Mouse (Mus musculus) stomach, postnatal 0 days (tissue): ENCODE measurements around the gene Igfbp1. TPM values are rescaled to one million over a fixed set of nuclear protein-coding genes. Genes with fewer than 3 reads are reported as not detected.

Experiments used
- ATAC-seq: fragments of 200-750 bp; cut with Nextera tagmentation; 2 replicates; pipeline ENCODE4 v1.8.0; 2017; ENCODE audit not compliant: low FRiP score, low TSS enrichment
- DNase-seq: peaks from one replicate; pipeline ENCODE4 v3.0.0-alpha.2; 2016; ENCODE audit warnings: low spot score
- H3K27ac ChIP-seq: fragments of 300-500 bp; sonication (generic); replicated peaks from 2 replicates; pipeline ENCODE4 v1.5.1; 2014; ENCODE audit warnings: mild to moderate bottlenecking, control low read depth
- H3K27me3 ChIP-seq: fragments of 300-500 bp; sonication (generic); 2 replicates; pipeline ENCODE4 v1.6.1; 2014; ENCODE audit warnings: low read length; ENCODE audit not compliant: control insufficient read depth, insufficient read depth
- H3K36me3 ChIP-seq: fragments of 300-500 bp; sonication (generic); 2 replicates; pipeline ENCODE4 v1.6.1; 2014; ENCODE audit warnings: low read length, mixed read lengths; ENCODE audit not compliant: control insufficient read depth, insufficient read depth
- H3K4me1 ChIP-seq: fragments of 300-500 bp; sonication (generic); replicated peaks from 2 replicates; pipeline ENCODE4 v1.6.1; 2014; ENCODE audit warnings: antibody characterized with exemption; ENCODE audit not compliant: control insufficient read depth, insufficient read depth
- H3K4me2 ChIP-seq: fragments of 300-500 bp; sonication (generic); replicated peaks from 2 replicates; pipeline ENCODE4 v1.6.1; 2014; ENCODE audit warnings: low read depth, mild to moderate bottlenecking, control low read depth, moderate library complexity
- H3K4me3 ChIP-seq: fragments of 300-500 bp; sonication (generic); 2 replicates; pipeline ENCODE4 v1.5.1; 2014; ENCODE audit warnings: low read depth, low read length, control low read depth
- H3K9ac ChIP-seq: fragments of 300-500 bp; sonication (generic); 2 replicates; pipeline ENCODE4 v1.6.1; 2014; ENCODE audit warnings: mild to moderate bottlenecking, low read length, control low read depth, mixed read lengths
- H3K9me3 ChIP-seq: fragments of 300-500 bp; sonication (generic); 2 replicates; pipeline ENCODE4 v1.6.1; 2016; ENCODE audit warnings: low read length; ENCODE audit not compliant: control insufficient read depth
- CTCF ChIP-seq: IDR thresholded peaks from 2 replicates; pipeline ENCODE4 v1.5.1; 2016; ENCODE audit warnings: antibody characterized with exemption, low read depth, mild to moderate bottlenecking, moderate library complexity
- EP300 ChIP-seq: optimal IDR thresholded peaks from 2 replicates; pipeline ENCODE3; 2016; ENCODE audit warnings: antibody characterized with exemption
- WGBS: fragments of 180-500 bp; shearing (Covaris S2); extraction: QIAGEN DNeasy Blood & Tissue Kit; methylation state at CpG from one replicate; pipeline ENCODE4 v1.1.7; 2014; 5-methylcytosine and 5-hydroxymethylcytosine counted together
- polyA plus RNA-seq: library from polyadenylated mRNA; unstranded; fragments of >200 nt; fragmentation: Nextera tagmentation; extraction: Ambion mirVana; gene quantifications from 2 replicates; pipeline ENCODE4 v1.2.1, GENCODE M21; 2015

The Igfbp1 gene
- polyA plus RNA-seq, 1 experiment from 2014 or later = 2.3 TPM

- peak; percentile 77 for DNase-seq
- Histone ChIP-seq H3K4me3 (no peak overlapping the region), H3K27ac (no peak overlapping the region), H3K9ac (no peak overlapping the region), H3K36me3 (no peaks in the 10 kb centered on the region), H3K4me2 (no peak overlapping the region), H3K27me3 (no peaks in the 10 kb centered on the region; the same call in 1 of the 2 replicates), H3K9me3 (no peaks in the 10 kb centered on the region), H3K4me1 (peaks cover 5% of the 10 kb centered on the region; the same call in 1 of the 2 replicates)
- WGBS = 13% methylated on average over 6 of the region's 6 CpGs
- peak; percentile 91 for TF ChIP-seq CTCF
- no peak for TF ChIP-seq EP300
- ATAC-seq = peak; percentile 58; the same call in 1 of the 2 replicates
Measured at GRCm38 (mm10) chr11:7210343-7210742, 12.8 kb downstream of the Igfbp1 start.

DNA sequence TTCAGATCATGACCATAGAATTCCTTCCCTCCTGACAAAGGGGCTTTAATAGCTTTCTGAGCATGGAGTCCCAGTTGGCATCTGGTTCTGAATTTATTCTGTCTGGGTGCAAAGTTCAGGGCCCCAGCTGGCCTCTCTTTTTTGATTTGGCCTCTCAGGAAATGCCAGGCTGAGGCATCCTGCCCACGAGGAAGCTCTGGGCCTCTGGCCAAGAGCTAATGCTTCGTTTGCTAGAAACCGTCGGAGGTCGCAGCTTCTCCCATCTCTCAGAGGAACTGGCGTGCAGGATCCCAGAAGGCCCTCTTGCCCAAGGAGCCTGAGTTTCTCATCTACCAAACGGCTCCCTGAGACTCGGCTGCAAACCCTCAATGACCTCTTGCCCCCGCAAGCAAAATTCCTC lies 13.6 kb downstream of the Igfbp1 start:
- H3K9ac ChIP-seq = no peak overlapping the region
- 19% methylated on average over 9 of the region's 9 CpGs for WGBS
- 0 out of 2 replicates have a peak overlapping the region, but pooled peaks have one; percentile 4 for H3K4me3 ChIP-seq
- no peaks in the 10 kb centered on the region for H3K36me3 ChIP-seq
- TF ChIP-seq EP300 (no peak), CTCF (no peak)
- no peaks in the 10 kb centered on the region for H3K9me3 ChIP-seq
- H3K4me1 ChIP-seq = peaks cover 5% of the 10 kb centered on the region; the same call in 1 of the 2 replicates
- DNase-seq (no peak), ATAC-seq (no peak)
- H3K4me2 ChIP-seq = no peak overlapping the region; the same call in 1 of the 2 replicates
- H3K27ac ChIP-seq = no peak overlapping the region
- no peaks in the 10 kb centered on the region; the same call in 1 of the 2 replicates for H3K27me3 ChIP-seq

DNA sequence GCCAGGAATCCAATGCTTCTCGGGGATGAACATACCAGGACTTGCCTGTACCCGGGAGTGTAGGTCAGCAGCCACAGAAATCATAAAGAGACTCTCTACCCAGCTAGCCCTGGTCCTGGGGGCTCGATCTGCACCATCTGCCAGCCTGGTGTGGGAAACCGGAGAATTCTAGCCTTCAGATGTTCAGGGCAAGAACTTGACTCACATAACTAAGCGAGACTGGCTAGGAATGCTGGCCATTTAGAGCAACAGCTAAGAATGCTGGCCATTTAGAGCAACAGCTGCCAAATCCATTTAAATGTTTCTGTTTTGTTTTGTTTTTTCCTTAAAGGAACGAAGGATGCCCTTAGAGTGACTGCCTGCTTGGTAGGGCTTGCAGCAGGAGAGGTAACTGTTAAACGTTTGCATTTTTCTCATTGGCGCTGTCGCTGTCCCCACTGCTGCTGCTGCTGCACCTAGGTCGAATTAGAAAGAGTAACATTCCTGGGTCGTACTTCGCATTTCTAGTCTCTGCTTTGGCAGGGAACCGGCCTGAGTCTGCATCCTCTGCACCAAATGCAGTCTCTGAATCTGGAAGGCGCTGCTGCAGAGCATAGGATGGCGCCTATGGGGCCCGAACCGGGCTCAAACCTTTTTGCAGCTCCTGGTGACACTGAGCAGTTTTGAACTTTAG lies 14.7 kb downstream of the Igfbp1 start:
- no peak for TF ChIP-seq EP300
- TF ChIP-seq CTCF = no peak
- no peaks in the 10 kb centered on the region for H3K9me3 ChIP-seq
- 24% methylated on average over 17 of the region's 17 CpGs for WGBS
- H3K27me3 ChIP-seq = no peaks in the 10 kb centered on the region; the same call in 1 of the 2 replicates
- peak overlapping the region; percentile 58 for H3K4me3 ChIP-seq
- peak overlapping the region; percentile 86 for H3K4me2 ChIP-seq
- no peak for DNase-seq
- no peak for ATAC-seq
- peaks cover 5% of the 10 kb centered on the region; the same call in 1 of the 2 replicates for H3K4me1 ChIP-seq
- no peak overlapping the region for H3K27ac ChIP-seq
- H3K9ac ChIP-seq = peak overlapping the region; percentile 38; the same call in 1 of the 2 replicates
- no peaks in the 10 kb centered on the region for H3K36me3 ChIP-seq

DNA sequence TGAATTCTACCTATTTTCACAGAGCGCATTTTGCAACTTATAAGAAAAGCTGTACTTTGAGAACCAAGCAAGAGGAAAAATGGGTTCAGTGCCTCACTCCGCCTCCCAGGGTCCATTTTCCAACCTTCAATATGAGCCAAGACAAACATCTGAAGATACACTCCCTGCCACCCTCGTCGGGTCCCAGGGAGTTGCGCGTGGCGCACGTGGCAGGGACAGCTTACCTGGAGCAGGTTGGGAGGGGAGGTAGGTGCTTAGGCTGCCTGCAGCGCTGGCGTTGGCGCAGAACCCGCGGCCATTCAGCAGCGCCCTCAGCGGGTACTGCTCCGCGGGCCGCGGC lies 15.5 kb downstream of the Igfbp1 start:
- no peak for TF ChIP-seq EP300
- TF ChIP-seq CTCF = no peak
- ATAC-seq (no peak), DNase-seq (no peak)
- Histone ChIP-seq H3K9me3 (no peaks in the 10 kb centered on the region), H3K36me3 (no peaks in the 10 kb centered on the region), H3K9ac (peak overlapping the region; percentile 50), H3K4me3 (peak overlapping the region; percentile 58), H3K4me2 (peak overlapping the region; percentile 86), H3K27me3 (no peaks in the 10 kb centered on the region; the same call in 1 of the 2 replicates), H3K27ac (peak overlapping the region; percentile 40; the same call in 1 of the 2 replicates), H3K4me1 (peaks cover 5% of the 10 kb centered on the region; the same call in 1 of the 2 replicates)
- under 1% methylated on average over 19 of the region's 19 CpGs for WGBS

DNA sequence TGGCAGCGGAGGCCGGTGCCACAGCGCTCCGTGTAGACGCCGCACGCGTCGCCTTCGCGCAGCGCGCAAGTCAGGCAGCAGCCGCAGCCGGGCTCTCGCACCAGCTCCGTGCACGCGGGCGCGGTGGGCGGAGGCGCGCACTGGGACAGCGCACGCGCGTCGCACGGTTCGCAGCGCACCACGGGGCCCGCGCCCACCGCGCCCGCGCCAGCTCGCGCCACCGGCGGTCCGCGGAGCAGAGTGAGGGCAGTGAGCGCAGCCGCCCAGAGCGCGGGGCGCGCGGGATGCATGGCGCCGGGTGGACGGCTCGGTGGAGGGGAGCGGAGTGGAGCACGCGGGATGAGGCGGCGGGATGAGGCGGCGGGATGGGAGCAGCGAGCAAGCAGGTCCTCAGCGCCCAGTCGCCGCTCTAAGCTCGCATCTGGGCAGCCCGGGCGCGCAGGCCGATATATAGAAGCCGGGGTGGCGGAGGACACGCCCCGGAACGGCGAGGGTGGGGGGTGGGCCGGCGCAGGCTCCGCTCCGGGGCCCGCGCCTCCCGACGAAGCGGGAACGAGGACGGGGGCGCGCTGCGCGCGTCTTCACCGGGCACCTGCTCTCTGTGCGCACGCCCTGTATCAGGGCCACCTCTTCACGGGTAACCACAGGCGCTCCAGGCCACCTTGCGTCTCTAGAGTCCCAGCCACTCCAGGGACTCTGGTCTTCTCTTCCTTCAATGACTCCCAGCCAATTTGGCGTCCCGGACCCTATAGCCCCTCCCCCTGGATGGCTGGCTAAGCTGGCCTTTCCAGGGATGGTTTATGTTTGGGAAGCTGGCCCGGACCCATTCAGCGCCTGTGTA lies 16.1 kb downstream of the Igfbp1 start, which contains the start of gene Igfbp3:
Gene Igfbp3 (minus strand): TSS at position 423 of the 841 bp plus-strand sequence.
- WGBS = under 1% methylated on average over 85 of the region's 104 CpGs
- no peaks in the 10 kb centered on the region for H3K9me3 ChIP-seq
- no peak for TF ChIP-seq CTCF
- TF ChIP-seq EP300 = no peak
- no peaks in the 10 kb centered on the region; the same call in 1 of the 2 replicates for H3K27me3 ChIP-seq
- H3K4me1 ChIP-seq = peaks cover 5% of the 10 kb centered on the region; the same call in 1 of the 2 replicates
- H3K36me3 ChIP-seq = no peaks in the 10 kb centered on the region
- peak within 1 kb of the TSS; percentile 40; the same call in 1 of the 2 replicates for H3K27ac ChIP-seq
- DNase-seq (peak; percentile 51), ATAC-seq (peak; percentile 63)
- peak within 1 kb of the TSS; percentile 58 for H3K4me3 ChIP-seq
- H3K4me2 ChIP-seq = peak within 1 kb of the TSS; percentile 86
- peak within 1 kb of the TSS; percentile 50 for H3K9ac ChIP-seq
